ENCODE assay signal across 8 mouse cellular contexts in the genomic region with DNA sequence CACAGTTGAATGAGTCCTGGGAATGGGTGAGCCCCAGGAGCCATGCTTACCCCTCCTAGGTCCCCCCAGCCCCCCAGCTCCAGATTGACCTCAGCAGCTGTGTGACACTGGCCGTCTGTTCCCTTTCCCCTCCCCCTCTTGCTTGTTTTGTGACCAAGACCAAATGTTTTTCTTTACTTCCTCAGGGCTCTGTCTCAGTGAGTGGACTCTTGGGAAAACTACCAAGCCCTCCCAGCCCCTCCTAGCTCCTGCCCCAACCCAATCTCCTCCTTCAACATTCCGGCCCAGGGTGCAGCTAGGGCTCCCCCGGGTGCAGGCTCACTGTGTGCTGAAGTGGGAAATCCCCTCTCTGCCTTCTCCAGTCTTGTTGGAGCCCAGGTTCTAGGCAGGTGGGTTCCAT. TPM values are rescaled to one million over a fixed set of nuclear protein-coding genes. Genes with fewer than 3 reads are reported as not detected.
DNase-seq lines count a peak whose midpoint lies in the region; ATAC-seq and TF ChIP-seq lines count a peak whose summit lies in the region.

No protein-coding gene starts in this region.

- peaks cover 41% of the 10 kb centered on the region for H3K4me1 ChIP-seq in heart, embryonic 13.5 days
- H3K4me1 ChIP-seq in kidney, postnatal 0 days (replicated peaks; ENCODE audit: insufficient read depth, low read length): peaks cover 23% of the 10 kb centered on the region; the same call in 1 of the 2 replicates

- no peak for ATAC-seq in cerebellum, adult (ENCODE audit: insufficient number of reproducible peaks, low FRiP score, low TSS enrichment)
- no peak for ATAC-seq in heart, embryonic 13.5 days (ENCODE audit: extremely low read depth, insufficient number of reproducible peaks, low FRiP score, low TSS enrichment)
- ATAC-seq in kidney, postnatal 0 days (replicated peaks; ENCODE audit: low FRiP score, low read depth): peak; percentile 7; the same call in 1 of the 2 replicates

- H3K36me3 ChIP-seq in heart, embryonic 13.5 days: peaks cover 35% of the 10 kb centered on the region
- H3K36me3 ChIP-seq in kidney, postnatal 0 days (ENCODE audit: insufficient read depth, low read length): peaks cover 19% of the 10 kb centered on the region; the same call in 1 of the 2 replicates
- peaks cover 23% of the 10 kb centered on the region for H3K36me3 ChIP-seq in macrophage (ENCODE audit: inconsistent target)

- peak overlapping the region; percentile 96 for H3K4me3 ChIP-seq in heart, embryonic 13.5 days
- H3K4me3 ChIP-seq in kidney, postnatal 0 days (replicated peaks; ENCODE audit: low read depth, low read length): peak overlapping the region; percentile 74
- H3K4me3 ChIP-seq in macrophage (ENCODE audit: inconsistent target): peak overlapping the region; percentile 98

- H3K9ac ChIP-seq in heart, embryonic 13.5 days: peak overlapping the region; percentile 94
- peak overlapping the region; percentile 78 for H3K9ac ChIP-seq in kidney, postnatal 0 days (ENCODE audit: low read depth, low read length)

- intact Hi-C loops in left cerebral cortex, postnatal 4 days (cut with DNase I): no loop called here

- peak overlapping the region; percentile 96 for H3K4me2 ChIP-seq in heart, embryonic 13.5 days
- peak overlapping the region; percentile 64 for H3K4me2 ChIP-seq in kidney, postnatal 0 days (ENCODE audit: low read length)

- peak; percentile 43 for DNase-seq in cerebellum, adult 11-12 months
- peak; percentile 86 for DNase-seq in ZHBTc4 (ENCODE audit: low read depth, low spot score)
- peak; percentile 87 for DNase-seq in kidney, postnatal 0 days (ENCODE audit: low spot score)
- no peak for DNase-seq in right cerebral cortex, adult 18-20 months
- no peak for DNase-seq in left cerebral cortex, postnatal 4 days

- peak overlapping the region; percentile 94 for H3K27ac ChIP-seq in heart, embryonic 13.5 days (replicated peaks)
- peak overlapping the region; percentile 96 for H3K27ac ChIP-seq in kidney, postnatal 0 days
- peak overlapping the region; percentile 100 for H3K27ac ChIP-seq in macrophage

- H3K79me2 ChIP-seq in macrophage (ENCODE audit: inconsistent target): peaks cover 58% of the 10 kb centered on the region

- peak; percentile 3; the same call in 1 of the 2 replicates for TF ChIP-seq CTCF in kidney, postnatal 0 days (IDR thresholded peaks at IDR 0.05; ENCODE audit: low read depth)

- WGBS in heart, embryonic 13.5 days: 35% methylated on average over 3 of the region's 3 CpGs
- WGBS in kidney, postnatal 0 days: 2% methylated on average over 3 of the region's 3 CpGs
- 8% methylated on average over 3 of the region's 3 CpGs for WGBS in macrophage (ENCODE audit: missing documents)

- no peaks in the 10 kb centered on the region for H3K9me3 ChIP-seq in heart, embryonic 13.5 days
- H3K9me3 ChIP-seq in kidney, postnatal 0 days (replicated peaks; ENCODE audit: low read length): no peaks in the 10 kb centered on the region

- H3K27me3 ChIP-seq in heart, embryonic 13.5 days (replicated peaks): no peaks in the 10 kb centered on the region
- no peaks in the 10 kb centered on the region for H3K27me3 ChIP-seq in kidney, postnatal 0 days (ENCODE audit: insufficient read depth, low read length)

RNA-seq across cellular contexts. Expression of gene Gm20605, which starts 1.6 kb away (rescaled TPM):
- 5.5 TPM in 2 replicates for polyA plus RNA-seq in heart, embryonic 13.5 days (2015; fragmentation: Nextera tagmentation; extraction: Ambion mirVana)
- 5.3 and 6.2 TPM in 2 replicates for polyA plus RNA-seq in kidney, postnatal 0 days (2015; fragmentation: Nextera tagmentation; extraction: Ambion mirVana)
- total RNA-seq in macrophage (2018; cell fraction: chromatin; rRNA removed): 100 to 1,000 TPM in 18 of 26 experiments, 10 to 100 TPM in 8; 40.1 to 196 (median 131) TPM
- total RNA-seq in macrophage (2018; cell fraction: cytosol; rRNA removed): 10 to 100 TPM in 5 of 26 experiments, 1 to 10 TPM in 18, under 1 TPM in 3; 0.65 to 15.9 (median 4.3) TPM
- 100 to 1,000 TPM in 8 of 26 experiments, 10 to 100 TPM in 18; 27.9 to 148 (median 83.5) TPM for total RNA-seq in macrophage (2018; cell fraction: nucleus; rRNA removed)
- polyA plus RNA-seq in macrophage (2018): 4.9 to 17.8 TPM (median 5.5 TPM) in 3 replicates
- total RNA-seq in left cerebral cortex, postnatal 4 days (2021): 10 to 100 TPM in 1 of 2 experiments, 1 to 10 TPM in 1; 9.9 to 10.2 TPM

RNA-seq across cellular contexts. Expression of gene Lrch4, which starts 1.7 kb away (rescaled TPM):
- polyA plus RNA-seq in heart, embryonic 13.5 days (2015; fragmentation: Nextera tagmentation; extraction: Ambion mirVana): 21.8 and 24.2 TPM in 2 replicates
- polyA plus RNA-seq in kidney, postnatal 0 days (2015; fragmentation: Nextera tagmentation; extraction: Ambion mirVana): 42.6 and 42.9 TPM in 2 replicates
- 100 to 1,000 TPM; 167 to 732 (median 499) TPM for total RNA-seq in macrophage (2018; cell fraction: chromatin; rRNA removed)
- 100 to 1,000 TPM in 19 of 26 experiments, 10 to 100 TPM in 7; 63.8 to 148 (median 112) TPM for total RNA-seq in macrophage (2018; cell fraction: cytosol; rRNA removed)
- total RNA-seq in macrophage (2018; cell fraction: nucleus; rRNA removed): 100 to 1,000 TPM; 111 to 438 (median 231) TPM
- polyA plus RNA-seq in macrophage (2018): 51.6 to 108 TPM (median 60.3 TPM) in 3 replicates
- total RNA-seq in left cerebral cortex, postnatal 4 days (2021): 10 to 100 TPM; 13.7 to 13.9 TPM

RNA-seq across cellular contexts. Expression of gene Fbxo24, which starts 1.8 kb away (rescaled TPM):
- polyA plus RNA-seq in heart, embryonic 13.5 days (2015; fragmentation: Nextera tagmentation; extraction: Ambion mirVana): 0.12 and 0.23 TPM in 2 replicates
- 0.14 and 0.17 TPM in 2 replicates for polyA plus RNA-seq in kidney, postnatal 0 days (2015; fragmentation: Nextera tagmentation; extraction: Ambion mirVana)
- under 1 TPM in 16 of 26 experiments, not detected in 10; 0.21 to 0.96 (median 0.40) TPM for total RNA-seq in macrophage (2018; cell fraction: chromatin; rRNA removed)
- total RNA-seq in macrophage (2018; cell fraction: cytosol; rRNA removed): under 1 TPM in 9 of 26 experiments, not detected in 17; 0.03 to 0.16 (median 0.09) TPM
- under 1 TPM in 12 of 26 experiments, not detected in 14; 0.22 to 0.54 (median 0.39) TPM for total RNA-seq in macrophage (2018; cell fraction: nucleus; rRNA removed)
- polyA plus RNA-seq in macrophage (2018): 0.09 TPM in 1 of 3 replicates, not detected in the others
- under 1 TPM in 1 of 2 experiments, not detected in 1; 0.20 TPM for total RNA-seq in left cerebral cortex, postnatal 4 days (2021)

RNA-seq across cellular contexts. Expression of gene Sap25, which starts 10.5 kb away (rescaled TPM):
- polyA plus RNA-seq in heart, embryonic 13.5 days (2015; fragmentation: Nextera tagmentation; extraction: Ambion mirVana): 3.9 and 4.1 TPM in 2 replicates
- polyA plus RNA-seq in kidney, postnatal 0 days (2015; fragmentation: Nextera tagmentation; extraction: Ambion mirVana): 5.3 and 5.4 TPM in 2 replicates
- total RNA-seq in macrophage (2018; cell fraction: chromatin; rRNA removed): 100 to 1,000 TPM in 22 of 26 experiments, 10 to 100 TPM in 4; 38.5 to 287 (median 179) TPM
- 10 to 100 TPM in 4 of 26 experiments, 1 to 10 TPM in 16, under 1 TPM in 6; 0.51 to 14.8 (median 2.5) TPM for total RNA-seq in macrophage (2018; cell fraction: cytosol; rRNA removed)
- total RNA-seq in macrophage (2018; cell fraction: nucleus; rRNA removed): 100 to 1,000 TPM in 22 of 26 experiments, 10 to 100 TPM in 4; 72.4 to 325 (median 151) TPM
- 5.2 to 25.3 TPM (median 10.5 TPM) in 3 replicates for polyA plus RNA-seq in macrophage (2018)
- total RNA-seq in left cerebral cortex, postnatal 4 days (2021): 1 to 10 TPM; 2.8 to 4.9 TPM

RNA-seq across cellular contexts. Expression of gene Irs3, which starts 14.9 kb away (rescaled TPM):
- polyA plus RNA-seq in heart, embryonic 13.5 days (2015; fragmentation: Nextera tagmentation; extraction: Ambion mirVana): 0.14 TPM in 1 of 2 replicates, not detected in the other
- polyA plus RNA-seq in kidney, postnatal 0 days (2015; fragmentation: Nextera tagmentation; extraction: Ambion mirVana): 1.3 and 1.4 TPM in 2 replicates
- total RNA-seq in macrophage (2018; cell fraction: chromatin; rRNA removed): not detected
- total RNA-seq in macrophage (2018; cell fraction: cytosol; rRNA removed): under 1 TPM in 13 of 26 experiments, not detected in 13; 0.05 to 0.11 (median 0.09) TPM
- total RNA-seq in macrophage (2018; cell fraction: nucleus; rRNA removed): under 1 TPM in 2 of 26 experiments, not detected in 24; 0.23 to 0.99 TPM
- 0.09 TPM in 1 of 3 replicates, not detected in the others for polyA plus RNA-seq in macrophage (2018)
- under 1 TPM in 1 of 2 experiments, not detected in 1; 0.28 TPM for total RNA-seq in left cerebral cortex, postnatal 4 days (2021)

Comparison
In these comparisons a context has a peak if more than half of its experiments do, and no peak if none do; other contexts are left out.
1. DNase-seq: peak in cerebellum, adult 11-12 months (single experiment), ZHBTc4 (single experiment) and kidney, postnatal 0 days (single experiment); none in right cerebral cortex, adult 18-20 months (single experiment) and left cerebral cortex, postnatal 4 days (single experiment).
2. Peak in every context shown above with its lines, with median percentiles within 50 percentile points of each other: H3K27ac ChIP-seq and H3K4me3 ChIP-seq.